Mouse (Mus musculus): Measurements from ENCODE around the gene Mgll. TPM values are rescaled to one million over a fixed set of nuclear protein-coding genes. Genes with fewer than 3 reads are reported as not detected.
A peak's percentile ranks its signal among the peaks of the same experiment; 100 is the strongest.

Gene Mgll
- total RNA-seq, 2 experiments from 2014 or later = 105 to 106 TPM

GRCm38 (mm10) chr6:88850034-88850433, 125.8 kb downstream of the Mgll start:
- DNase-seq (ENCODE audit: extremely low spot score in 1 of 2, low spot score in 2 of 2) = no peak
- intact Hi-C loops (cut with DNase I) = no loop called here

GRCm38 (mm10) chr6:88854509-88854908, 130.3 kb downstream of the Mgll start:
- intact Hi-C loops (cut with DNase I) = no loop called here

GRCm38 (mm10) chr6:88855636-88856035, 131.4 kb downstream of the Mgll start:
- DNase-seq (ENCODE audit: extremely low spot score in 1 of 2, low spot score in 2 of 2) = peak in 1 of 2 experiments; percentile 64
- intact Hi-C loops (cut with DNase I) = no loop called here

More at GRCm38 (mm10) chr6:88854509-88854908, 130.3 kb downstream of the Mgll start:
- no peak for DNase-seq (ENCODE audit: extremely low spot score in 1 of 2, low spot score in 2 of 2)

- DNase-seq (ENCODE audit: extremely low spot score in 1 of 2, low spot score in 2 of 2) = peak in 1 of 2 experiments; percentile 62
- intact Hi-C loops (cut with DNase I) = no loop called here
These were observed 133.0 kb downstream of the Mgll start for GRCm38 (mm10) chr6:88857249-88857648.

GRCm38 (mm10) chr6:88857830-88858229, 133.6 kb downstream of the Mgll start:
- intact Hi-C loops (cut with DNase I) = no loop called here
- DNase-seq (ENCODE audit: extremely low spot score in 1 of 2, low spot score in 2 of 2) = no peak

- intact Hi-C loops (cut with DNase I) = no loop called here
- no peak for DNase-seq (ENCODE audit: extremely low spot score in 1 of 2, low spot score in 2 of 2)
These were observed 134.1 kb downstream of the Mgll start for GRCm38 (mm10) chr6:88858341-88858740.

- intact Hi-C loops (cut with DNase I) = no loop called here
- DNase-seq (ENCODE audit: extremely low spot score in 1 of 2, low spot score in 2 of 2) = peak in 1 of 2 experiments; percentile 54
These were observed 136.7 kb downstream of the Mgll start for GRCm38 (mm10) chr6:88860914-88861313.

GRCm38 (mm10) chr6:88865704-88866103, 141.5 kb downstream of the Mgll start:
- no peak for DNase-seq (ENCODE audit: extremely low spot score in 1 of 2, low spot score in 2 of 2)
- intact Hi-C loops (cut with DNase I) = no loop called here

GRCm38 (mm10) chr6:88869459-88869858, 145.2 kb downstream of the Mgll start:
- no peak for DNase-seq (ENCODE audit: extremely low spot score in 1 of 2, low spot score in 2 of 2)
- intact Hi-C loops (cut with DNase I) = no loop called here

- intact Hi-C loops (cut with DNase I) = no loop called here
- DNase-seq (ENCODE audit: extremely low spot score in 1 of 2, low spot score in 2 of 2) = peak in 1 of 2 experiments; percentile 56
These were observed 146.4 kb downstream of the Mgll start for GRCm38 (mm10) chr6:88870594-88870993.

GRCm38 (mm10) chr6:88871546-88871945, 147.3 kb downstream of the Mgll start:
- intact Hi-C loops (cut with DNase I) = no loop called here

GRCm38 (mm10) chr6:88872811-88873210, 148.6 kb downstream of the Mgll start:
- intact Hi-C loops (cut with DNase I) = no loop called here
- DNase-seq (ENCODE audit: extremely low spot score in 1 of 2, low spot score in 2 of 2) = peak in 1 of 2 experiments; percentile 42

More at GRCm38 (mm10) chr6:88871546-88871945, 147.3 kb downstream of the Mgll start:
- DNase-seq (ENCODE audit: extremely low spot score in 1 of 2, low spot score in 2 of 2) = peak; percentile 65 to 70

- intact Hi-C loops (cut with DNase I) = no loop called here
These were observed 150.0 kb downstream of the Mgll start for GRCm38 (mm10) chr6:88873965-88874867.

GRCm38 (mm10) chr6:88874868-88875508, 150.8 kb downstream of the Mgll start, which contains the start of gene Podxl2:
Gene Podxl2, minus strand, starts transcription at chr6:88875044.
- intact Hi-C loops (cut with DNase I) = no loop called here

More at GRCm38 (mm10) chr6:88873965-88874867, 150.0 kb downstream of the Mgll start:
- DNase-seq (ENCODE audit: extremely low spot score in 1 of 2, low spot score in 2 of 2) = peak in 1 of 2 experiments; percentile 55

More at GRCm38 (mm10) chr6:88874868-88875508, 150.8 kb downstream of the Mgll start, which contains the start of gene Podxl2:
- DNase-seq (ENCODE audit: extremely low spot score in 1 of 2, low spot score in 2 of 2) = peak; percentile 76 to 91

Other genes with a start within 250 kb of the Mgll start
- 100 to 1,000 TPM; 114 to 118 TPM for gene Sec61a1, start 205.5 kb upstream of the Mgll start, total RNA-seq (2021)
- under 1 TPM; 0.20 to 0.56 TPM for gene Kbtbd12, start 86.5 kb upstream of the Mgll start, total RNA-seq (2021)
- gene Abtb1, start 117.6 kb downstream of the Mgll start, total RNA-seq (2021) = 10 to 100 TPM; 31.2 to 31.3 TPM
- gene Podxl2, start 150.6 kb downstream of the Mgll start, total RNA-seq (2021) = 100 to 1,000 TPM; 291 to 304 TPM
- 1 to 10 TPM; 6.1 to 6.5 TPM for gene Mcm2, start 174.4 kb downstream of the Mgll start, total RNA-seq (2021)
- gene Tpra1, start 177.8 kb downstream of the Mgll start, total RNA-seq (2021) = 10 to 100 TPM; 34.2 to 34.9 TPM